Mouse (Mus musculus) brain, embryonic 14.5 days (tissue): ENCODE measurements around the gene Sord.

Source experiments
- CTCF ChIP-seq: fragments of 200-500 bp; IDR thresholded peaks from 2 replicates; pipeline ENCODE4 v1.5.1; 2012; ENCODE audit warnings: inconsistent platforms, mild to moderate bottlenecking, moderate library complexity, borderline replicate concordance; ENCODE audit not compliant: insufficient read depth, insufficient read length; ENCODE audit errors: extremely low read depth
- POLR2A ChIP-seq: fragments of 200-500 bp; IDR thresholded peaks from 2 replicates; pipeline ENCODE4 v1.6.1; 2012; ENCODE audit warnings: mild to moderate bottlenecking, inconsistent platforms, borderline replicate concordance; ENCODE audit not compliant: poor library complexity, insufficient read depth, insufficient read length, severe bottlenecking; ENCODE audit errors: extremely low read depth

DNA sequence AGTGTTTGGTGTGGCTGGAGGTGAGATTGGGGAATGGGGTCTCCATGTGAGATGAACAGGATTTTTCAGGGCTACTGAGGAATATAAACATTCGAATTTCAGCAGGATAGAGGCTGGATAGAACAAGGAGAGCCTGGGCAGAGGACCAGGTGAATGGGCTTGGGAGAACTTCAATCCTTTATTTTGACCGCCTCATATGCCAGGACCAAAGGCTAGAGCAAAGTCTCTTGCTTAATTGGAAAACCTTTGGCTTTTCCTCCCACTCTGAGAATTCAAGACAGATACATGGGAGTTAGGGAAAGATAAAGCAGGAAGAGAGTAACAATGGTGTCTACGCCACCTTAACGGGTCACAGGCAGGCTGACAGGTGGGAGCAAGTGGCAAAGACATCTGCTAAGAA lies 6.7 kb downstream of the Sord start:
- TF ChIP-seq POLR2A (no peak), CTCF (no peak)
